Mouse (Mus musculus) spleen, postnatal 4 days (tissue): ENCODE results near the gene Tyw1.

Experiments
- DNase-seq, 2 experiments: peaks; one replicate each; pipeline ENCODE4 v3.0.0; 2022; ENCODE audit warnings: low spot score in 2 of 2

Gene Tyw1

GRCm38 (mm10) chr5:130264433-130265005, 9.1 kb downstream of the Tyw1 start:
- no peak for DNase-seq

GRCm38 (mm10) chr5:130266651-130267050, 11.2 kb downstream of the Tyw1 start:
- DNase-seq: peak; percentile 67 to 86

GRCm38 (mm10) chr5:130267316-130267715, 11.9 kb downstream of the Tyw1 start:
- DNase-seq: peak in 1 of 2 experiments; percentile 22

- DNase-seq: no peak
These were observed 13.6 kb downstream of the Tyw1 start for GRCm38 (mm10) chr5:130268976-130269375.

- no peak for DNase-seq
These were observed 16.9 kb downstream of the Tyw1 start for GRCm38 (mm10) chr5:130272344-130272743.

DNA sequence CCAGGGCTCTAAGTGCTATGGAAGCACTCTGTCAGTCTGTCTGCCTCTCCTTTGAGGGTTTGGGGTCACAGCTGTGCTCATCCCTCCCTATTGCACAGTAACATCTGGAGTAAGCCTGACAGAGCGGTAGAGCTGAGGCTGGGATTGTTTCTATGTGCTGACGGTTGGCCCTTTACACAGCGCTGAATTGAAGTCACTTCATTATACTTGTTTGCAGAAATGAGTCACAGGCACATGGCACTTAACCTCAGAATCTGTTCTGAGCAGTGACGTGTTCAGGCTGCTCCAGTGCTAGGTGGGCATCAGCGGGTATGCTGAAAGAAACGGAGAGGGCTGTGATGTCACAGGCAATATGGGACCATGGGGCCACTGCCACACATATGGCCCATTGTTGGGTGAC, 17.6 kb downstream of the Tyw1 start:
- DNase-seq: no peak

- DNase-seq: no peak
These were observed 20.1 kb downstream of the Tyw1 start for GRCm38 (mm10) chr5:130275509-130275908.

- DNase-seq: peak in 1 of 2 experiments; percentile 32
These were observed 22.6 kb downstream of the Tyw1 start for GRCm38 (mm10) chr5:130278011-130278472.

DNA sequence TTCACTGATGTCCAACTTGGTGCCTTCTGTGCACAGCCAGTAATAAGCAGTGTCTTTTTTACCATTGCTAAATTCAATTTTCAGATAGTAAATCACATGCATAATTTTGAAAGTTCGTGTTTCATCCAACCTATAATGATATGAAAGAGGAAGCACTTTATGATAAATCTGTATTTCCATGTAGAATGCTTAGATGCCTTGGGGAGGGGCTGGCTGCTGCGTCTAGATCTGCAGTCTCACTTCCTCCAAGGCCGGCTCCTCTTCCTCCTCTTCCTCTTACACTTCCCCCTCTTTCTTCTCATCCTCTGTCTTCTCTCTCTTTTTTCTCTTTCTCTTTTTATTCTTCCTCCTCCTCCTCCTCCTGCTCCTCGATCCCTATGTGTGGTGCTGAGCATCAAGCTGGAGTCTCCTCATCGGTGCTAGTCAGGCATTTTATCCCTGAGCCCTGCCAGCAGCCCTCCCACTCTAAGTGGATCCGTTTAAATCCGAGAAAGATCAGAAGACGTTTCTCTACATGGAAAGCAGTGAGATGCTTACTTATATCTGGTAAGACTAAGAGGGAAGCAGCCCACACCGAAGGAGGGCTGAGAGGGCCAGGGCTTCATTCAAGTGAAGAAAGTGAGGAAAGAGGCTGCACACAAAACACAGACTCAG, 27.8 kb downstream of the Tyw1 start:
- DNase-seq: no peak

- no peak for DNase-seq
These were observed 32.7 kb downstream of the Tyw1 start for GRCm38 (mm10) chr5:130288106-130288505.

- DNase-seq: no peak
These were observed 34.8 kb downstream of the Tyw1 start for GRCm38 (mm10) chr5:130290242-130290641.

DNA sequence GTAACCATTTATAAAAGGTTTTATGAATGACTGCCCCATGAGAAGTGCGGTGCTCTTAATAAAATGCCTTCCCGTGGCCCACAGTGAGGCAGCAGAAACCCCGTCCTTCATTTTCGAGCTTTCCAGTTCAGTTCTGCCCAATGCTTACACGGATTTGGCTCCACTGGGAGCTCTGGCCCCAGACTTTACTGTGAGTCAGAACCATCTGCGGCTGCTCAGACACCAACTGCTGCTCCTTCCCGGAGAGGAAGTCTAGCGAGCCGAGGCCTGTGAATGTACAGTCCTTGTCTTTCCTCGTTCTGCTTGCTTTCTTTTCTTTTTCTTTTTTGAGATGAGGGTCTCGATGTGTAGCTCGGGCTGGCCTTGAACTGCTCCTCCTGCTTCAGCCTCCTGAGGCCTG, 35.4 kb downstream of the Tyw1 start:
- DNase-seq: no peak

DNA sequence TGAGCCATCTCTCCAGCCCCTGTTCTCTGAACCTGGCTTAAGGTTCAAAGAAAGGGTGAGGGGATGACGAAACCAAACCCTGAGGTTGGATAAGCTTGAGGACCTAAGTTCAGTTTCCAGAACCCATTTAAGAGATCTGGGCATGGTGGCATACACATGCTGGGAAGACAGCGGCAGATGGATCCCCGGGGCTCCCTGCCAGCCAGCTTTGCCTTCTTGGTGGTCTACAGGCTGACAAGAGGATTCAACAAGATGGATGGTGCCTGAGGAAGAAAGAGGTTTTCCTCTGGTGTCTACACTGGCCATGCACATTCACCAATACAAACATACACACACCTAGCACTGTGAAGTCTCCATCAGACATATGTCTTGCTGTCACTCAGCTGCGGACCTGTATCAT, 37.6 kb downstream of the Tyw1 start:
- DNase-seq: no peak

- no peak for DNase-seq
These were observed 38.5 kb downstream of the Tyw1 start for GRCm38 (mm10) chr5:130293941-130294340.

DNA sequence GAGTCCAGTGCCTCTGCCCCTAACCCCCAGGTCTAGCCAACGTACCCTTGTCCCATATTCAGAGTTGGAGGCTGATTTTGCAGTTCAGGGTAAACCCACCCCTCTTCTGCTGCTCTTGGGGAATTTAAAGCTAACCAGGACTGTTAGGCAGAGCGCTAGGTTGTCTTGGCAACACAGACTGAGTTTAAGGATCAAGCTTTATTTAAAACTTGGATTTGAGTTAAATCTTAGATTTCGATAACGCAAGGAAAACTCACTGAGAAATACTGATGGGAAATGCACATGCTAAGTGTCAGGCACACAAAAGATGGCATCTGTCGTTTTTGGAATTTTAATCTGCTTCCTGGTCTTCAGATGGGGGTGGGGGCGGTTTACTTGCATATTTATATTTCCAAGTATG, 39.2 kb downstream of the Tyw1 start:
- DNase-seq: no peak

- DNase-seq: no peak
These were observed 40.7 kb downstream of the Tyw1 start for GRCm38 (mm10) chr5:130296071-130296470.

- no peak for DNase-seq
These were observed 43.5 kb downstream of the Tyw1 start for GRCm38 (mm10) chr5:130298831-130299460.

DNA sequence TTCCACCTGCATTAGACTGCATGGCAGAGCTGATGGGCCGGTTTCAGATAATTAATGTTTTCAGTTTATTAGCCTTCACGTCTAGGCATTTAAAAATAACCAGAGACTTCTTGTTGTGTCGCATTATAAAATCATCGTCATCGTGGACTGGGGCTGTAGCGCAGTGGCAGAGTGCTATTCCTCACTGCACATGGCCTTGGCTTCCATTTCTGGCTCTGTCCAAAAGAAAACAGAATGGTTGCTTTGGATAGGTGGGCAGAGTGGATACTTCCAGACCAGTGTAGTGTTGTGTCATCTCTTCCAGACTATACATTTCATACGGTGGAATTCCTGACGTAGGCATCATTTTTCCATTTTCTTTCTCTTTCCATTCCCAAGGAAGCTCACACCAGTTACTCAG, 44.1 kb downstream of the Tyw1 start:
- DNase-seq: no peak

GRCm38 (mm10) chr5:130303611-130304010, 48.2 kb downstream of the Tyw1 start:
- no peak for DNase-seq

DNA sequence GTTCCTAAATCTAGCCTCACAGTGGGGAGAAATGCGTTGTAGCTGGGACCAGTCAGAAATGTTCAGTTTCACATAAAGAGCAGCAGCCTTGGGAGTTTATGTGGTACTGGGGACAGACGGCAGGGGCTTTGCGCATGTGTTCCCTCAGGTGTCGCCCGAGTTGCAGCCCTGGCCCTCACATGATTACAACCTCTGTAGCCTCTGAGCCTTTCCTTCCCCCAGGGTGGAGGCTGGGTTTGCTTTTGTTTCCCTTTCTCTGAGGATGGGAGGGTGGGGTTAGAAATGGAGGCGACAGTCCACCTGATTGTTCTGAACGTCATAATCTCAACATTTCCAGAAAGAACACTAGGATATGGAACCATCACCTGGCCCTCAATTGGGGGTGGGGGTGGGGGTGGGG, 52.5 kb downstream of the Tyw1 start:
- no peak for DNase-seq

GRCm38 (mm10) chr5:130310077-130310476, 54.7 kb downstream of the Tyw1 start:
- DNase-seq: no peak

- DNase-seq: no peak
These were observed 55.4 kb downstream of the Tyw1 start for GRCm38 (mm10) chr5:130310827-130311226.

DNA sequence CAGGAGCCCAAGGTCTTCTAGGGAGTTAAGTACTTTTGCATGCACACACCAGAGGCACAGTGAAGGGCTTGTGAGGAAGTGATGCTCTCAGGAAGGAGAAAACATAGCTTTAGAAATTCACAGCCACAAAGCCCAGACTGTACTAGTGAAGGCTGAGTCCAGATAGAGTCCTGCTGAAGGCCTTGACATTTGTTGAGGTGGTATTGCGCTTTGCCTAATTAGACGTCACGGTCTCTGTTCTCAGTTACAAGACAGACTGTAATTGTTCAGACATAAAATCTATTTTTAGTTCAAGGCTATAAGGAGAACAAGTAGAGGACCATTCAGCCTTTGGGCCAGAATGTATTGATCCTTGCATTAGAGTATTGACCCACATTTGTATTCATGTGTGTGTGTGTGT, 58.1 kb downstream of the Tyw1 start:
- DNase-seq: no peak
